Mouse (Mus musculus): ENCODE results near the gene Ly6g6f. TPM values are rescaled to one million over a fixed set of nuclear protein-coding genes. Genes with fewer than 3 reads are reported as not detected.

The Ly6g6f gene
- polyA plus RNA-seq, 1 experiment = 1.3 TPM

- WGBS = 1% methylated on average over 57 of the region's 57 CpGs
- DNase-seq = peak; percentile 93
- H3K36me3 ChIP-seq (ENCODE audit: control insufficient read depth, insufficient read depth, low read length) = peaks cover 36% of the 10 kb centered on the region
- peaks cover 12% of the 10 kb centered on the region for H3K4me1 ChIP-seq (replicated peaks; ENCODE audit: control insufficient read depth, insufficient read depth, low read length)
- peak within 1 kb of the TSS; percentile 6; the same call in 1 of the 2 replicates for H3K27ac ChIP-seq (ENCODE audit: control insufficient read depth, insufficient read depth, low read length)
- H3K4me3 ChIP-seq (ENCODE audit: control insufficient read depth, insufficient read depth, low read length) = peak within 1 kb of the TSS; percentile 71
- no peaks in the 10 kb centered on the region; the same call in 1 of the 2 replicates for H3K27me3 ChIP-seq (ENCODE audit: control insufficient read depth, insufficient read depth, low read length)
- peak; percentile 97 for TF ChIP-seq CTCF (IDR thresholded peaks at IDR 0.05; ENCODE audit: borderline replicate concordance, control insufficient read depth, extremely low read depth, insufficient read depth, low read length, poor library complexity)
- 0 out of 2 replicates have a peak, but pooled peaks have one; percentile 47 for TF ChIP-seq POLR2A (IDR thresholded peaks at IDR 0.05; ENCODE audit: control insufficient read depth, extremely low read depth, insufficient read depth, low read length, poor library complexity)
These were observed 26.2 kb downstream of the Ly6g6f start, which contains the start of gene Ddah2 for GRCm38 (mm10) chr17:35058911-35059892. Gene Ddah2, plus strand, starts transcription at chr17:35059035.

GRCm38 (mm10) chr17:35058316-35058715 lies 27.1 kb downstream of the Ly6g6f start:
- TF ChIP-seq POLR2A (IDR thresholded peaks at IDR 0.05; ENCODE audit: control insufficient read depth, extremely low read depth, insufficient read depth, low read length, poor library complexity) = no peak
- no peak for TF ChIP-seq CTCF (IDR thresholded peaks at IDR 0.05; ENCODE audit: borderline replicate concordance, control insufficient read depth, extremely low read depth, insufficient read depth, low read length, poor library complexity)
- peaks cover 12% of the 10 kb centered on the region for H3K4me1 ChIP-seq (replicated peaks; ENCODE audit: control insufficient read depth, insufficient read depth, low read length)
- no peak overlapping the region for H3K27ac ChIP-seq (ENCODE audit: control insufficient read depth, insufficient read depth, low read length)
- H3K4me3 ChIP-seq (ENCODE audit: control insufficient read depth, insufficient read depth, low read length) = no peak overlapping the region
- no peak for DNase-seq
- peaks cover 45% of the 10 kb centered on the region for H3K36me3 ChIP-seq (ENCODE audit: control insufficient read depth, insufficient read depth, low read length)
- WGBS = 88% methylated on average over 9 of the region's 9 CpGs
- H3K27me3 ChIP-seq (ENCODE audit: control insufficient read depth, insufficient read depth, low read length) = no peaks in the 10 kb centered on the region

GRCm38 (mm10) chr17:35057090-35057489 lies 28.3 kb downstream of the Ly6g6f start:
- 29% methylated on average over 3 of the region's 3 CpGs for WGBS
- Histone ChIP-seq H3K27me3 (ENCODE audit: control insufficient read depth, insufficient read depth, low read length) (no peaks in the 10 kb centered on the region), H3K4me3 (ENCODE audit: control insufficient read depth, insufficient read depth, low read length) (no peak overlapping the region), H3K27ac (ENCODE audit: control insufficient read depth, insufficient read depth, low read length) (no peak overlapping the region), H3K4me1 (replicated peaks; ENCODE audit: control insufficient read depth, insufficient read depth, low read length) (peaks cover 22% of the 10 kb centered on the region), H3K36me3 (ENCODE audit: control insufficient read depth, insufficient read depth, low read length) (peaks cover 55% of the 10 kb centered on the region)
- TF ChIP-seq CTCF (IDR thresholded peaks at IDR 0.05; ENCODE audit: borderline replicate concordance, control insufficient read depth, extremely low read depth, insufficient read depth, low read length, poor library complexity) (no peak), POLR2A (IDR thresholded peaks at IDR 0.05; ENCODE audit: control insufficient read depth, extremely low read depth, insufficient read depth, low read length, poor library complexity) (no peak)
- DNase-seq = no peak

- no peak for DNase-seq
These were observed 29.5 kb downstream of the Ly6g6f start for GRCm38 (mm10) chr17:35055691-35056495.

GRCm38 (mm10) chr17:35052271-35052798 lies 33.1 kb downstream of the Ly6g6f start:
- Histone ChIP-seq H3K27ac (ENCODE audit: control insufficient read depth, insufficient read depth, low read length) (peak overlapping the region; percentile 86; the same call in 1 of the 2 replicates), H3K36me3 (ENCODE audit: control insufficient read depth, insufficient read depth, low read length) (peaks cover 42% of the 10 kb centered on the region), H3K27me3 (ENCODE audit: control insufficient read depth, insufficient read depth, low read length) (no peaks in the 10 kb centered on the region), H3K4me3 (ENCODE audit: control insufficient read depth, insufficient read depth, low read length) (no peak overlapping the region), H3K4me1 (replicated peaks; ENCODE audit: control insufficient read depth, insufficient read depth, low read length) (peaks cover 32% of the 10 kb centered on the region)
- no peak for DNase-seq
- TF ChIP-seq POLR2A (IDR thresholded peaks at IDR 0.05; ENCODE audit: control insufficient read depth, extremely low read depth, insufficient read depth, low read length, poor library complexity) = no peak
- TF ChIP-seq CTCF (IDR thresholded peaks at IDR 0.05; ENCODE audit: borderline replicate concordance, control insufficient read depth, extremely low read depth, insufficient read depth, low read length, poor library complexity) = no peak
- 91% methylated on average over 12 of the region's 12 CpGs for WGBS

More at GRCm38 (mm10) chr17:35055691-35056495, 29.5 kb downstream of the Ly6g6f start:
- WGBS = 96% methylated on average over 7 of the region's 7 CpGs
- no peak overlapping the region for H3K4me3 ChIP-seq (ENCODE audit: control insufficient read depth, insufficient read depth, low read length)
- H3K27me3 ChIP-seq (ENCODE audit: control insufficient read depth, insufficient read depth, low read length) = no peaks in the 10 kb centered on the region
- peaks cover 25% of the 10 kb centered on the region for H3K4me1 ChIP-seq (replicated peaks; ENCODE audit: control insufficient read depth, insufficient read depth, low read length)
- TF ChIP-seq CTCF (IDR thresholded peaks at IDR 0.05; ENCODE audit: borderline replicate concordance, control insufficient read depth, extremely low read depth, insufficient read depth, low read length, poor library complexity) = no peak
- no peak for TF ChIP-seq POLR2A (IDR thresholded peaks at IDR 0.05; ENCODE audit: control insufficient read depth, extremely low read depth, insufficient read depth, low read length, poor library complexity)
- peaks cover 55% of the 10 kb centered on the region for H3K36me3 ChIP-seq (ENCODE audit: control insufficient read depth, insufficient read depth, low read length)
- no peak overlapping the region for H3K27ac ChIP-seq (ENCODE audit: control insufficient read depth, insufficient read depth, low read length)
